Mouse (Mus musculus): ENCODE data around the gene Taf6. TPM values are rescaled to one million over a fixed set of nuclear protein-coding genes. Genes with fewer than 3 reads are reported as not detected.
"Not testable (repeated sequence)": the region's sequence is repeated elsewhere in the genome, so short reads cannot be mapped to it uniquely, and the experiment has no call there.

The Taf6 gene
- 128 and 136 TPM in 2 replicates for polyA plus RNA-seq (2016; fragmentation: Nextera tagmentation; extraction: Ambion mirVana)

GRCm38 (mm10) chr5:138186950-138187638, at the start of gene Taf6, which contains the start of gene Cnpy4:
Taf6 (minus strand) TSS chr5:138187451.
Cnpy4 (plus strand) TSS chr5:138187485.
- Histone ChIP-seq H3K4me3 (peak within 1 kb of the TSS; percentile 84), H3K36me3 (peaks cover 58% of the 10 kb centered on the region), H3K27ac (peak within 1 kb of the TSS; percentile 93), H3K4me1 (replicated peaks) (peaks cover 15% of the 10 kb centered on the region), H3K27me3 (ENCODE audit: insufficient read depth, poor library complexity, severe bottlenecking) (no peaks in the 10 kb centered on the region), H3K9me3 (no peaks in the 10 kb centered on the region)
- under 1% methylated on average over 31 of the region's 31 CpGs for WGBS
- peak; percentile 85 for DNase-seq (ENCODE audit: low spot score)

- Histone ChIP-seq H3K4me3 (no peak overlapping the region), H3K27ac (no peak overlapping the region), H3K9me3 (no peaks in the 10 kb centered on the region), H3K36me3 (no peaks in the 10 kb centered on the region), H3K27me3 (ENCODE audit: insufficient read depth, poor library complexity, severe bottlenecking) (no peaks in the 10 kb centered on the region), H3K4me1 (replicated peaks) (no peaks in the 10 kb centered on the region)
- DNase-seq (ENCODE audit: low spot score): no peak
These were observed 47.0 kb upstream of the Taf6 start for GRCm38 (mm10) chr5:138234224-138234623.

GRCm38 (mm10) chr5:138233778-138234177, 46.5 kb upstream of the Taf6 start:
- H3K27ac ChIP-seq: no peak overlapping the region
- no peak overlapping the region for H3K4me3 ChIP-seq
- H3K27me3 ChIP-seq (ENCODE audit: insufficient read depth, poor library complexity, severe bottlenecking): no peaks in the 10 kb centered on the region
- DNase-seq (ENCODE audit: low spot score): no peak
- H3K4me1 ChIP-seq (replicated peaks): no peaks in the 10 kb centered on the region
- H3K9me3 ChIP-seq: no peaks in the 10 kb centered on the region
- WGBS: 81% methylated on average over 2 of the region's 2 CpGs
- no peaks in the 10 kb centered on the region for H3K36me3 ChIP-seq

GRCm38 (mm10) chr5:138229511-138229910, 42.3 kb upstream of the Taf6 start:
- Histone ChIP-seq H3K4me3 (no peak overlapping the region), H3K4me1 (replicated peaks) (no peaks in the 10 kb centered on the region), H3K36me3 (no peaks in the 10 kb centered on the region), H3K27ac (no peak overlapping the region), H3K9me3 (no peaks in the 10 kb centered on the region), H3K27me3 (ENCODE audit: insufficient read depth, poor library complexity, severe bottlenecking) (no peaks in the 10 kb centered on the region)
- 93% methylated on average over 3 of the region's 3 CpGs for WGBS
- no peak for DNase-seq (ENCODE audit: low spot score)

GRCm38 (mm10) chr5:138228026-138228425, 40.8 kb upstream of the Taf6 start:
- peak; percentile 7 for DNase-seq (ENCODE audit: low spot score)
- Histone ChIP-seq H3K9me3 (no peaks in the 10 kb centered on the region), H3K27ac (no peak overlapping the region), H3K36me3 (no peaks in the 10 kb centered on the region), H3K4me1 (replicated peaks) (no peaks in the 10 kb centered on the region), H3K27me3 (ENCODE audit: insufficient read depth, poor library complexity, severe bottlenecking) (no peaks in the 10 kb centered on the region), H3K4me3 (no peak overlapping the region)
- 64% methylated on average over 3 of the region's 3 CpGs for WGBS

- DNase-seq (ENCODE audit: low spot score): no peak
- no peaks in the 10 kb centered on the region for H3K36me3 ChIP-seq
- WGBS: 72% methylated on average over 2 of the region's 2 CpGs
- H3K4me3 ChIP-seq: no peak overlapping the region
- no peaks in the 10 kb centered on the region for H3K27me3 ChIP-seq (ENCODE audit: insufficient read depth, poor library complexity, severe bottlenecking)
- no peaks in the 10 kb centered on the region for H3K9me3 ChIP-seq
- no peaks in the 10 kb centered on the region for H3K4me1 ChIP-seq (replicated peaks)
- H3K27ac ChIP-seq: no peak overlapping the region
These were observed 40.1 kb upstream of the Taf6 start for GRCm38 (mm10) chr5:138227367-138227766.

GRCm38 (mm10) chr5:138226491-138226890, 39.2 kb upstream of the Taf6 start:
- H3K4me1 ChIP-seq (replicated peaks): no peaks in the 10 kb centered on the region

GRCm38 (mm10) chr5:138225700-138226099, 38.4 kb upstream of the Taf6 start, which contains the start of gene Nxpe5:
Nxpe5 (plus strand) TSS chr5:138225898.
- WGBS: 61% methylated on average over 2 of the region's 2 CpGs
- H3K9me3 ChIP-seq: no peaks in the 10 kb centered on the region
- no peak within 1 kb of the TSS for H3K4me3 ChIP-seq
- H3K27me3 ChIP-seq (ENCODE audit: insufficient read depth, poor library complexity, severe bottlenecking): no peaks in the 10 kb centered on the region
- no peak within 1 kb of the TSS for H3K27ac ChIP-seq
- H3K36me3 ChIP-seq: no peaks in the 10 kb centered on the region
- DNase-seq (ENCODE audit: low spot score): no peak
- no peaks in the 10 kb centered on the region for H3K4me1 ChIP-seq (replicated peaks)

More at GRCm38 (mm10) chr5:138226491-138226890, 39.2 kb upstream of the Taf6 start:
- no peak overlapping the region for H3K4me3 ChIP-seq
- no peaks in the 10 kb centered on the region for H3K36me3 ChIP-seq
- 83% methylated on average over 4 of the region's 4 CpGs for WGBS
- DNase-seq (ENCODE audit: low spot score): no peak
- H3K27me3 ChIP-seq (ENCODE audit: insufficient read depth, poor library complexity, severe bottlenecking): no peaks in the 10 kb centered on the region
- no peaks in the 10 kb centered on the region for H3K9me3 ChIP-seq
- H3K27ac ChIP-seq: no peak overlapping the region

GRCm38 (mm10) chr5:138223287-138223686, 36.0 kb upstream of the Taf6 start:
- Histone ChIP-seq H3K27me3 (ENCODE audit: insufficient read depth, poor library complexity, severe bottlenecking) (no peaks in the 10 kb centered on the region), H3K27ac (no peak overlapping the region), H3K9me3 (no peaks in the 10 kb centered on the region), H3K36me3 (no peaks in the 10 kb centered on the region), H3K4me1 (replicated peaks) (no peaks in the 10 kb centered on the region), H3K4me3 (no peak overlapping the region)
- no peak for DNase-seq (ENCODE audit: low spot score)
- 67% methylated on average over 3 of the region's 3 CpGs for WGBS

GRCm38 (mm10) chr5:138222111-138222510, 34.9 kb upstream of the Taf6 start:
- Histone ChIP-seq H3K4me1 (replicated peaks) (no peaks in the 10 kb centered on the region), H3K4me3 (no peak overlapping the region), H3K36me3 (no peaks in the 10 kb centered on the region), H3K27ac (no peak overlapping the region), H3K9me3 (peaks cover 3% of the 10 kb centered on the region; the same call in 1 of the 2 replicates), H3K27me3 (ENCODE audit: insufficient read depth, poor library complexity, severe bottlenecking) (no peaks in the 10 kb centered on the region)
- DNase-seq (ENCODE audit: low spot score): peak; percentile 71
- WGBS: 26% methylated on average over 4 of the region's 4 CpGs

- Histone ChIP-seq H3K9me3 (peaks cover 26% of the 10 kb centered on the region), H3K36me3 (no peaks in the 10 kb centered on the region), H3K27ac (no peak overlapping the region), H3K27me3 (ENCODE audit: insufficient read depth, poor library complexity, severe bottlenecking) (no peaks in the 10 kb centered on the region), H3K4me1 (replicated peaks) (no peaks in the 10 kb centered on the region), H3K4me3 (no peak overlapping the region)
- no peak for DNase-seq (ENCODE audit: low spot score)
- 80% methylated on average over 2 of the region's 2 CpGs for WGBS
These were observed 32.6 kb upstream of the Taf6 start for GRCm38 (mm10) chr5:138219864-138220263.

- H3K4me3 ChIP-seq; H3K27ac ChIP-seq; H3K4me1 ChIP-seq (replicated peaks); H3K36me3 ChIP-seq; DNase-seq (ENCODE audit: low spot score); H3K27me3 ChIP-seq (ENCODE audit: insufficient read depth, poor library complexity, severe bottlenecking): not testable (repeated sequence)
- WGBS: 93% methylated on average over 13 of the region's 13 CpGs
- H3K9me3 ChIP-seq: peaks cover 41% of the 10 kb centered on the region
These were observed 29.4 kb upstream of the Taf6 start for GRCm38 (mm10) chr5:138216632-138217031.

- no peak for DNase-seq (ENCODE audit: low spot score)
- Histone ChIP-seq H3K27me3 (ENCODE audit: insufficient read depth, poor library complexity, severe bottlenecking) (no peaks in the 10 kb centered on the region), H3K4me3 (no peak overlapping the region), H3K27ac (no peak overlapping the region), H3K36me3 (no peaks in the 10 kb centered on the region), H3K4me1 (replicated peaks) (no peaks in the 10 kb centered on the region), H3K9me3 (peaks cover 19% of the 10 kb centered on the region)
- 89% methylated on average over 4 of the region's 4 CpGs for WGBS
These were observed 20.6 kb upstream of the Taf6 start for GRCm38 (mm10) chr5:138207873-138208272.
